Mouse (Mus musculus): ENCODE results near the gene Ugt1a10.

GRCm38 (mm10) chr1:88200456-88200855, 145.3 kb downstream of the Ugt1a10 start, which contains the start of gene Ugt1a2:
- TF ChIP-seq CTCF (IDR thresholded peaks at IDR 0.05; ENCODE audit: insufficient read depth, low read depth, low read length) (no peak), POLR2A (IDR thresholded peaks at IDR 0.05; ENCODE audit: insufficient read depth, low read depth, low read length) (no peak)

All from olfactory bulb, adult 2 months (tissue).